Mouse (Mus musculus): ENCODE results near the gene Sept5.

The Sept5 gene

GRCm38 (mm10) chr16:18583673-18584357 lies 45.9 kb downstream of the Sept5 start:
- DNase-seq (ENCODE audit: low spot score in 2 of 2) = no peak

- no peak for DNase-seq (ENCODE audit: low spot score in 2 of 2)
These were observed 46.6 kb downstream of the Sept5 start for GRCm38 (mm10) chr16:18583169-18583568.

GRCm38 (mm10) chr16:18582426-18583148 lies 47.2 kb downstream of the Sept5 start:
- DNase-seq (ENCODE audit: low spot score in 2 of 2) = no peak

GRCm38 (mm10) chr16:18581623-18582205 lies 48.0 kb downstream of the Sept5 start:
- DNase-seq (ENCODE audit: low spot score in 2 of 2) = no peak

GRCm38 (mm10) chr16:18581050-18581622 lies 48.6 kb downstream of the Sept5 start:
- DNase-seq (ENCODE audit: low spot score in 2 of 2) = no peak

GRCm38 (mm10) chr16:18580389-18580788 lies 49.4 kb downstream of the Sept5 start:
- DNase-seq (ENCODE audit: low spot score in 2 of 2) = no peak

- DNase-seq (ENCODE audit: low spot score in 2 of 2) = no peak
These were observed 52.1 kb downstream of the Sept5 start for GRCm38 (mm10) chr16:18577599-18578160.

GRCm38 (mm10) chr16:18577071-18577470 lies 52.7 kb downstream of the Sept5 start:
- DNase-seq (ENCODE audit: low spot score in 2 of 2) = no peak

- no peak for DNase-seq (ENCODE audit: low spot score in 2 of 2)
These were observed 55.6 kb downstream of the Sept5 start for GRCm38 (mm10) chr16:18574196-18574595.
